In the genomic region with DNA sequence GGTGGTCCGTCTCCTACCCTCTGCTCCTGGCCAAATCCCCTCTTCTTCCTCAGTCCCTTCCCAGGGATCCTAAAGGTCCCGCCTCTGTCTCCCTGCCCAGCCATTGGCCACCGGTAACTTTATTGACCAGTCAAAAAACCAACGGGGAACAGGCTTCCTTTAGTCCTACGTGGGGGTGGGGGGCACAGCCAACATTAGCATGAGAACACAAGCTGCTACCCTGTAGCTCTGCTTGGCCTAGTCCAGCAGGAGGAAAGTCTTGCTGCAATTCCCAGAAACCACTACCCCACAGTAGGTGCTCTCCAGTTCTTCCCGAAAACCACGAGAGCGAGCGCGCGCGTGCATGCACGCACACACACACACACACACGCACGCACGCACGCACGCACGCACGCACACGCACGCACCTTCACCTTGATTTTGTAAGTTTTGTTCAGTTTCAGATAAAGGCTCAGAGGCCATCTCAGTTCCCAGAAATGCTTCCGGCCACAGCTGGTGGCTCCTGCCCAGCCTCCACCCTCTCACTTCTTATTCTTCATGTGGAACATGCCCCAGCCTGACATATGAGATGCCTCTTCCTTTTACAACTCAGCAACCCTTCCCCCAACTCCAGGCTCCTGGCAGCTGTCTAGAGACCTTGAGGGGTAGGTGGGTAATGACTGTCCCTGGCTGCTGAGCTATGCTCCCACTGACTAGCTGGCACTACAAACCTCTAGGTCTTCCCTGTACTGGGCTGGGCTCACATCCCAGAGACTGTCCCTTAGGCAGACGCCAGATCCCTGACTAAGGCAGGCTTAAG, we compare ENCODE assay signal across 7 mouse cellular contexts. TPM values are rescaled to one million over a fixed set of nuclear protein-coding genes. Genes with fewer than 3 reads are reported as not detected.
DNase-seq lines count a peak whose midpoint lies in the region; ATAC-seq and TF ChIP-seq lines count a peak whose summit lies in the region.

No protein-coding gene starts in this region.

- peak; percentile 79 for DNase-seq in adrenal gland, postnatal 25 days
- peak; percentile 89 for DNase-seq in heart, adult 8-10 months (ENCODE audit: low spot score)
- DNase-seq in kidney, adult 9 months: peak; percentile 80
- DNase-seq in limb, embryonic 14.5 days (ENCODE audit: low spot score): peak; percentile 90
- peak; percentile 33 to 60 for DNase-seq in spleen, postnatal 10 days (ENCODE audit: low spot score in 2 of 2)

- no peaks in the 10 kb centered on the region for H3K9me3 ChIP-seq in embryonic facial prominence, embryonic 13.5 days
- H3K9me3 ChIP-seq in limb, embryonic 14.5 days (ENCODE audit: control insufficient read depth, low read length): no peaks in the 10 kb centered on the region
- no peaks in the 10 kb centered on the region for H3K9me3 ChIP-seq in midbrain, embryonic 16.5 days (replicated peaks; ENCODE audit: control insufficient read depth, low read length, poor library complexity, severe bottlenecking)

- peak; percentile 76 for ATAC-seq in embryonic facial prominence, embryonic 13.5 days (ENCODE audit: insufficient number of reproducible peaks, insufficient read depth, low FRiP score, low TSS enrichment, low read depth)
- peak; percentile 93 for ATAC-seq in limb, embryonic 14.5 days (ENCODE audit: low FRiP score, low read depth)
- peak; percentile 94 for ATAC-seq in midbrain, embryonic 16.5 days

- peak overlapping the region; percentile 73 for H3K4me2 ChIP-seq in embryonic facial prominence, embryonic 13.5 days
- peak overlapping the region; percentile 80 for H3K4me2 ChIP-seq in limb, embryonic 14.5 days (replicated peaks; ENCODE audit: low read depth, low read length, severe bottlenecking)
- peak overlapping the region; percentile 71 for H3K4me2 ChIP-seq in midbrain, embryonic 16.5 days (ENCODE audit: low read length)

- WGBS in embryonic facial prominence, embryonic 13.5 days: 2% methylated on average over 24 of the region's 24 CpGs
- under 1% methylated on average over 24 of the region's 24 CpGs for WGBS in limb, embryonic 14.5 days
- 3% methylated on average over 24 of the region's 24 CpGs for WGBS in midbrain, embryonic 16.5 days

- H3K4me1 ChIP-seq in embryonic facial prominence, embryonic 13.5 days: peaks cover 28% of the 10 kb centered on the region
- peaks cover 18% of the 10 kb centered on the region for H3K4me1 ChIP-seq in limb, embryonic 14.5 days (ENCODE audit: control insufficient read depth, insufficient read depth, low read length)
- H3K4me1 ChIP-seq in midbrain, embryonic 16.5 days (ENCODE audit: control insufficient read depth, insufficient read depth, low read length): peaks cover 29% of the 10 kb centered on the region

- H3K27me3 ChIP-seq in embryonic facial prominence, embryonic 13.5 days: peaks cover 30% of the 10 kb centered on the region
- peaks cover 24% of the 10 kb centered on the region for H3K27me3 ChIP-seq in limb, embryonic 14.5 days (ENCODE audit: control insufficient read depth, insufficient read depth, low read length)
- peaks cover 21% of the 10 kb centered on the region for H3K27me3 ChIP-seq in midbrain, embryonic 16.5 days (ENCODE audit: control insufficient read depth, insufficient read depth, low read depth, low read length)

- 0 out of 2 replicates have a peak, but pooled peaks have one; percentile 52 for TF ChIP-seq POLR2A in limb, embryonic 14.5 days (IDR thresholded peaks at IDR 0.05; ENCODE audit: borderline replicate concordance, extremely low read depth, insufficient read depth, insufficient read length)

- H3K27ac ChIP-seq in embryonic facial prominence, embryonic 13.5 days: peak overlapping the region; percentile 95
- peak overlapping the region; percentile 89 for H3K27ac ChIP-seq in limb, embryonic 14.5 days (replicated peaks; ENCODE audit: low read depth, low read length)
- peak overlapping the region; percentile 84 for H3K27ac ChIP-seq in midbrain, embryonic 16.5 days (ENCODE audit: low read length)

- peak overlapping the region; percentile 50 for H3K4me3 ChIP-seq in embryonic facial prominence, embryonic 13.5 days
- H3K4me3 ChIP-seq in limb, embryonic 14.5 days (replicated peaks; ENCODE audit: low read length): peak overlapping the region; percentile 51
- peak overlapping the region; percentile 60 for H3K4me3 ChIP-seq in midbrain, embryonic 16.5 days (ENCODE audit: low read depth, low read length)

- peaks cover 23% of the 10 kb centered on the region for H3K36me3 ChIP-seq in embryonic facial prominence, embryonic 13.5 days
- H3K36me3 ChIP-seq in limb, embryonic 14.5 days (ENCODE audit: control insufficient read depth, insufficient read depth, low read length): peaks cover 9% of the 10 kb centered on the region
- H3K36me3 ChIP-seq in midbrain, embryonic 16.5 days (ENCODE audit: control insufficient read depth, insufficient read depth, low read length): peaks cover 8% of the 10 kb centered on the region; the same call in 1 of the 2 replicates

- peak overlapping the region; percentile 73 for H3K9ac ChIP-seq in embryonic facial prominence, embryonic 13.5 days
- H3K9ac ChIP-seq in limb, embryonic 14.5 days (ENCODE audit: low read depth, low read length, severe bottlenecking): peak overlapping the region; percentile 62
- peak overlapping the region; percentile 83 for H3K9ac ChIP-seq in midbrain, embryonic 16.5 days (ENCODE audit: low read depth, low read length)

RNA-seq across cellular contexts. Expression of a gene that starts 5.8 kb away (rescaled TPM):
- total RNA-seq in adrenal gland, postnatal 25 days (2021): not detected in 2 replicates
- 3.0 and 4.1 TPM in 2 replicates for polyA plus RNA-seq in embryonic facial prominence, embryonic 13.5 days (2015; fragmentation: Nextera tagmentation; extraction: Ambion mirVana)
- total RNA-seq in heart, adult 8-10 months (2022): under 1 TPM in 2 of 4 experiments, not detected in 2; 0.25 to 0.75 TPM
- polyA plus RNA-seq in limb, embryonic 14.5 days (2012; rRNA removed): 1.9 TPM in 2 replicates
- 3.7 and 4.7 TPM in 2 replicates for polyA plus RNA-seq in limb, embryonic 14.5 days (2014; fragmentation: Nextera tagmentation; extraction: Ambion mirVana)
- polyA plus RNA-seq in midbrain, embryonic 16.5 days (2015; fragmentation: Nextera tagmentation; extraction: Ambion mirVana): 2.0 and 2.4 TPM in 2 replicates

RNA-seq across cellular contexts. Expression of a gene that starts 18.1 kb away (rescaled TPM):
- 1.5 TPM in 1 of 2 replicates, not detected in the other for total RNA-seq in adrenal gland, postnatal 25 days (2021)
- polyA plus RNA-seq in embryonic facial prominence, embryonic 13.5 days (2015; fragmentation: Nextera tagmentation; extraction: Ambion mirVana): 1.3 TPM in 1 of 2 replicates, not detected in the other
- not detected for total RNA-seq in heart, adult 8-10 months (2022)
- 4.8 and 5.8 TPM in 2 replicates for polyA plus RNA-seq in limb, embryonic 14.5 days (2012; rRNA removed)
- polyA plus RNA-seq in limb, embryonic 14.5 days (2014; fragmentation: Nextera tagmentation; extraction: Ambion mirVana): 0.58 and 0.65 TPM in 2 replicates
- polyA plus RNA-seq in midbrain, embryonic 16.5 days (2015; fragmentation: Nextera tagmentation; extraction: Ambion mirVana): 0.91 TPM in 1 of 2 replicates, not detected in the other

RNA-seq across cellular contexts. Expression of a gene that starts 27.4 kb away (rescaled TPM):
- 0.61 TPM in 1 of 2 replicates, not detected in the other for total RNA-seq in adrenal gland, postnatal 25 days (2021)
- 2.0 and 2.7 TPM in 2 replicates for polyA plus RNA-seq in embryonic facial prominence, embryonic 13.5 days (2015; fragmentation: Nextera tagmentation; extraction: Ambion mirVana)
- total RNA-seq in heart, adult 8-10 months (2022): under 1 TPM in 1 of 4 experiments, not detected in 3; 0.28 TPM
- polyA plus RNA-seq in limb, embryonic 14.5 days (2012; rRNA removed): 4.0 and 4.2 TPM in 2 replicates
- 2.4 and 2.6 TPM in 2 replicates for polyA plus RNA-seq in limb, embryonic 14.5 days (2014; fragmentation: Nextera tagmentation; extraction: Ambion mirVana)
- polyA plus RNA-seq in midbrain, embryonic 16.5 days (2015; fragmentation: Nextera tagmentation; extraction: Ambion mirVana): not detected in 2 replicates

RNA-seq across cellular contexts. Expression of a gene that starts 39.1 kb away (rescaled TPM):
- 248 and 275 TPM in 2 replicates for total RNA-seq in adrenal gland, postnatal 25 days (2021)
- 154 and 156 TPM in 2 replicates for polyA plus RNA-seq in embryonic facial prominence, embryonic 13.5 days (2015; fragmentation: Nextera tagmentation; extraction: Ambion mirVana)
- total RNA-seq in heart, adult 8-10 months (2022): 100 to 1,000 TPM in 1 of 4 experiments, 10 to 100 TPM in 3; 72.8 to 103 (median 87.1) TPM
- 52.4 and 74.5 TPM in 2 replicates for polyA plus RNA-seq in limb, embryonic 14.5 days (2012; rRNA removed)
- 171 TPM in 2 replicates for polyA plus RNA-seq in limb, embryonic 14.5 days (2014; fragmentation: Nextera tagmentation; extraction: Ambion mirVana)
- polyA plus RNA-seq in midbrain, embryonic 16.5 days (2015; fragmentation: Nextera tagmentation; extraction: Ambion mirVana): 112 and 114 TPM in 2 replicates

RNA-seq across cellular contexts. Expression of a gene that starts 39.3 kb away (rescaled TPM):
- total RNA-seq in adrenal gland, postnatal 25 days (2021): 6.6 and 9.7 TPM in 2 replicates
- 16.2 and 18.4 TPM in 2 replicates for polyA plus RNA-seq in embryonic facial prominence, embryonic 13.5 days (2015; fragmentation: Nextera tagmentation; extraction: Ambion mirVana)
- 1 to 10 TPM; 2.6 to 3.2 (median 2.8) TPM for total RNA-seq in heart, adult 8-10 months (2022)
- polyA plus RNA-seq in limb, embryonic 14.5 days (2012; rRNA removed): 11.3 and 15.2 TPM in 2 replicates
- 17.0 and 18.8 TPM in 2 replicates for polyA plus RNA-seq in limb, embryonic 14.5 days (2014; fragmentation: Nextera tagmentation; extraction: Ambion mirVana)
- 37.8 and 41.0 TPM in 2 replicates for polyA plus RNA-seq in midbrain, embryonic 16.5 days (2015; fragmentation: Nextera tagmentation; extraction: Ambion mirVana)

Comparison
In these comparisons a context has a peak if more than half of its experiments do, and no peak if none do; other contexts are left out.
1. Peak in every context shown above with its lines: DNase-seq, ATAC-seq, H3K4me3 ChIP-seq and H3K27ac ChIP-seq.